Mouse (Mus musculus): ENCODE results near the gene Pphln1. TPM values are rescaled to one million over a fixed set of nuclear protein-coding genes. Genes with fewer than 3 reads are reported as not detected.

Pphln1 gene
- total and polyA plus RNA-seq, 3 experiments: 11.4 to 96.4 (median 34.3) TPM

DNA sequence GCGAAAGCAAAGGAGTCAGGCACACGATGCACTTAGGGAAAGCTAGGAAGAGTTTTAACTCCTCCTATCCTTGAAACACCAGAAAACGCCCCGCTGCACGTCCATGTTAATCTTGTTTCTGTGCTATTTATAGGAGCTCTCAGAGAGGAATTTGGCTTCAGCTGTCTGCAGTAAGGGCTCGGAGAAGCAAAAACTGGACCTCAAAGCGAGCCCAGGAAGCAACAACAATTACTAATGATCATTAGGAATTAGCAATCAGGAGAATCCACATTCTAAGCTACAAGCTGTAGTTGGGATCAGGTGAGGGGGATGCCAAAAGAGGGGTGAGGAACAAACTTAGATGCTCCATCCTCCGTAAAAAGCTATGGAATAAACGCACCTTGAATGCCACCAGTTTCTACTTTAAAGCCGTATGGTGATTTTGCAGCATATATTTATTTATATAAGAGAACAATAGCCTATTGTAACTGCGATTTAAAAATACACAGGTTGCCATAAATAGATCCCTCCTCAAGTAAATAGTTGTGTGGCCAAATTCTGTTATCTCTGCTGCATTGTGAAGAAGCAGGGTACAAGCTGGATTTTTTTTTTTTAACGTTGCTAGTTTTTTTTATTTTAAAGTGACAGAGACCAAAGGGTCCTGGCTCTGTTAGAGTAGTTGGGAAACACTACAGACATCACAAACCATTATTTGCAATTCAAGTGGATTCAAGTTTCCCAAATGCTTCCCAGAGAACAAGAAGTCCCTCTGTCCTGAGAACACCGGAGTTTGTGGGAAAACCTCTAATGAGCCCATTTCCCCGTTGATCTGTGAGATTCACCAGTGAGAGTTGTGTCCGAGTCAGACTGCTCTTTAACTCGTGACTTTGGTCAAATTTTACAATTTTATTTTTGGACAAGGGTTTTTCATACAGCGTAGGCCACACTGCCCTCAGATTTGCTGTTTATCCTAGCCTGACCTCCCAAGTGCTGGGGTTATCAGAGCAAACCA is 122.0 kb downstream of the Pphln1 start:
- Histone ChIP-seq H3K27me3 (ENCODE audit: insufficient read depth, low read length) (no peaks in the 10 kb centered on the region), H3K4me1 (ENCODE audit: insufficient read depth, low read depth, low read length) (no peaks in the 10 kb centered on the region), H3K9me3 (replicated peaks) (peaks cover 22% of the 10 kb centered on the region), H3K4me3 (ENCODE audit: low read depth, low read length) (no peak overlapping the region), H3K36me3 (replicated peaks) (no peaks in the 10 kb centered on the region)
- TF ChIP-seq CTCF (IDR thresholded peaks at IDR 0.05; ENCODE audit: low read depth, low read length): no peak
- no peak for TF ChIP-seq GATA2 (IDR thresholded peaks at IDR 0.05; ENCODE audit: borderline replicate concordance, low read depth, low read length)
- TF ChIP-seq POLR2AphosphoS5 (IDR thresholded peaks at IDR 0.05; ENCODE audit: insufficient replicate concordance, low read depth, low read length): no peak
- no peak for TF ChIP-seq GATA1 (IDR thresholded peaks at IDR 0.05; ENCODE audit: borderline replicate concordance, low read length)
- TF ChIP-seq TAL1 (conservative IDR thresholded peaks at IDR 0.05; ENCODE audit: low read depth, low read length): no peak
- ATAC-seq (ENCODE audit: extremely low read depth, insufficient number of reproducible peaks, low FRiP score, poor library complexity, severe bottlenecking) (no peak), DNase-seq (ENCODE audit: low spot score) (no peak)

DNA sequence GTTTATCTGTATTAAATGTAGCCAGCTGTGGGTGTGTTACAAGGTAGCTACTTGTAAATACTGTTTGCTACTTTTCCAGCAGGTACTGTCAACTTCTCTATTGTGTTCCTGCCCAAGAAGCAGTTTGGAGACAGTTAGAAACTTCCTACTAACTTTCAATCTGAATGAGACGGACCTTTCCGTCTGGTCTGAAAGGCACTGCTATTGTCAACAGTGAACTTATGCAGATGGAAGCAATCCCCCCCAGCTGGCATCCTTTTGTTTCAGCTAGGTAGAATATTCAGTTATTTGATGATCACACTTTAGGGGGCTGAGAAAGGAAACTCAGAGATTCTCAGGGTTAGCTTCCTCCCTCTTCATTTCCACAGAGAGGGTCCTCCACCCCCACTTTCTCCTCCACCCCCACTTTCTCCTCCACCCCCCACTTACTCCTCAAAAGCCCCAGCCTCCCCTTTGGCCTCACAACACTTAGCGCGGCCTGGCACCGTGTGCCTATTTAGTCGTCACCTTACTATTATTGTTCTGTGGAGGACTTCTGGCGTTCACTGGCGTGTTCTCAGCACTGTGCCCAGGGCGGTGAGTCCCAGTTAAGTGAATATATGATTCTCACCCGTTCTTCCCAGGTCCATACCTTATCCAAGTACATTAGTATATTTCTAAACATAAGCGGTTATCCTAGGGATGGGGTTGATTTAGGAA is 123.1 kb downstream of the Pphln1 start:
- TF ChIP-seq GATA1 (IDR thresholded peaks at IDR 0.05; ENCODE audit: borderline replicate concordance, low read length) (no peak), GATA2 (IDR thresholded peaks at IDR 0.05; ENCODE audit: borderline replicate concordance, low read depth, low read length) (no peak), TAL1 (conservative IDR thresholded peaks at IDR 0.05; ENCODE audit: low read depth, low read length) (no peak), CTCF (IDR thresholded peaks at IDR 0.05; ENCODE audit: low read depth, low read length) (no peak), POLR2AphosphoS5 (IDR thresholded peaks at IDR 0.05; ENCODE audit: insufficient replicate concordance, low read depth, low read length) (no peak)
- ATAC-seq (ENCODE audit: extremely low read depth, insufficient number of reproducible peaks, low FRiP score, poor library complexity, severe bottlenecking) (no peak), DNase-seq (ENCODE audit: low spot score) (no peak)
- H3K36me3 ChIP-seq (replicated peaks): no peaks in the 10 kb centered on the region
- no peaks in the 10 kb centered on the region for H3K4me1 ChIP-seq (ENCODE audit: insufficient read depth, low read depth, low read length)
- no peaks in the 10 kb centered on the region for H3K27me3 ChIP-seq (ENCODE audit: insufficient read depth, low read length)
- H3K9me3 ChIP-seq (replicated peaks): peaks cover 25% of the 10 kb centered on the region
- no peak overlapping the region for H3K4me3 ChIP-seq (ENCODE audit: low read depth, low read length)

DNA sequence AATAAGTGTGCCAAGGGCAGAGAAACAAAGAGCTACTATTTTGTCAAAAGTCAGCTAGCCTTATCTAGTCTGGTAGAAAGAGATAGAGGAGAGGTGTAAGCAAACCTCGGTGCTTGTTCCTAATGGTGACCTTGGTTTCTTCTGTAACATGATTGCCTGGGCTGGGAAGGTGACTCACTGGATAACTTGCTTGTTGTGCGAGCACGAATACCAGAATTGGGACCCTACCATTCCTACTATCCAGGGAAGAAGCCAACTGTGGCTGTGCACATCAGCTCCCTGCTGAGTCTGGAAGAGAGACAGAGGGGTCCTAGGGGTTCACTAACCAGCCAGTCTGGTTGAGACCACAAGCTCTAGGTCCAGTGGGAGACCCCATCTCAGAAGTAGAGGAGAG is 123.6 kb downstream of the Pphln1 start:
- Histone ChIP-seq H3K36me3 (replicated peaks) (no peaks in the 10 kb centered on the region), H3K9me3 (replicated peaks) (peaks cover 25% of the 10 kb centered on the region), H3K27me3 (ENCODE audit: insufficient read depth, low read length) (no peaks in the 10 kb centered on the region), H3K4me3 (ENCODE audit: low read depth, low read length) (no peak overlapping the region), H3K4me1 (ENCODE audit: insufficient read depth, low read depth, low read length) (no peaks in the 10 kb centered on the region)
- DNase-seq (ENCODE audit: low spot score): no peak
- ATAC-seq (ENCODE audit: extremely low read depth, insufficient number of reproducible peaks, low FRiP score, poor library complexity, severe bottlenecking): no peak
- TF ChIP-seq TAL1 (conservative IDR thresholded peaks at IDR 0.05; ENCODE audit: low read depth, low read length) (no peak), GATA1 (IDR thresholded peaks at IDR 0.05; ENCODE audit: borderline replicate concordance, low read length) (no peak), POLR2AphosphoS5 (IDR thresholded peaks at IDR 0.05; ENCODE audit: insufficient replicate concordance, low read depth, low read length) (no peak), CTCF (IDR thresholded peaks at IDR 0.05; ENCODE audit: low read depth, low read length) (no peak)

DNA sequence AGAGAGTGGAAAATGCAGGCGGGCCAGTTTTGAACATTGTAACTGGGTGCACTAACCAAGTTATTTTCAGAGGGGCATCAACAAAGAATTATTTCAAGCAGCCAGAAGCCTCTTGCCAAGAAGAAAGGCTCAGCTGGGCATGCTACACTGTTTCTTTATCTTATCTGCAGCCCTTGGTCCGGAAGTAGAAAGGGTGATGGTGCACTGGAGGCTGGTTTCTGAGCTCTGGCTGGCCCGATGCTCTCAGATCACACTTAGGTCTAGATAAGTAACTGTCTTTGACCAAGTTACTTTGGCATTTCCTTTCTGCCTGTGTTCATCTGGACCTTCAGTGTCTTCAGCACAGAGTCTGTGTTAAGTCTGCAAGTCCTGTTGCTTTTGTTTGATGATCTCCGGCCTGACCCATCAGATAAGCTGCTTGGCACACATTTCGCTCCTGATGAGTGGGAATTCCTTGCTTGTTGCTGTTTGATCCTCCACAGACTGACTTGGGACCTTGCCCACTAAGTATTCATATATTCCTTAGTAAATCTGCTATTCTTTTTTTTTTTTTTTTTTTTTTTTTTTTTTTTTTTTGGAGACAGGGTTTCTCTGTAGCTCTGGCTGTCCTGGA is 127.3 kb downstream of the Pphln1 start:
- ATAC-seq (ENCODE audit: extremely low read depth, insufficient number of reproducible peaks, low FRiP score, poor library complexity, severe bottlenecking): no peak
- no peak overlapping the region for H3K4me3 ChIP-seq (ENCODE audit: low read depth, low read length)
- no peaks in the 10 kb centered on the region for H3K36me3 ChIP-seq (replicated peaks)
- no peak for TF ChIP-seq POLR2AphosphoS5 (IDR thresholded peaks at IDR 0.05; ENCODE audit: insufficient replicate concordance, low read depth, low read length)
- TF ChIP-seq CTCF (IDR thresholded peaks at IDR 0.05; ENCODE audit: low read depth, low read length): no peak
- no peak for TF ChIP-seq GATA1 (IDR thresholded peaks at IDR 0.05; ENCODE audit: borderline replicate concordance, low read length)
- TF ChIP-seq TAL1 (conservative IDR thresholded peaks at IDR 0.05; ENCODE audit: low read depth, low read length): no peak
- TF ChIP-seq GATA2 (IDR thresholded peaks at IDR 0.05; ENCODE audit: borderline replicate concordance, low read depth, low read length): no peak
- no peaks in the 10 kb centered on the region for H3K27me3 ChIP-seq (ENCODE audit: insufficient read depth, low read length)
- no peak for DNase-seq (ENCODE audit: low spot score)
- peaks cover 18% of the 10 kb centered on the region for H3K9me3 ChIP-seq (replicated peaks)
- no peaks in the 10 kb centered on the region for H3K4me1 ChIP-seq (ENCODE audit: insufficient read depth, low read depth, low read length)

DNA sequence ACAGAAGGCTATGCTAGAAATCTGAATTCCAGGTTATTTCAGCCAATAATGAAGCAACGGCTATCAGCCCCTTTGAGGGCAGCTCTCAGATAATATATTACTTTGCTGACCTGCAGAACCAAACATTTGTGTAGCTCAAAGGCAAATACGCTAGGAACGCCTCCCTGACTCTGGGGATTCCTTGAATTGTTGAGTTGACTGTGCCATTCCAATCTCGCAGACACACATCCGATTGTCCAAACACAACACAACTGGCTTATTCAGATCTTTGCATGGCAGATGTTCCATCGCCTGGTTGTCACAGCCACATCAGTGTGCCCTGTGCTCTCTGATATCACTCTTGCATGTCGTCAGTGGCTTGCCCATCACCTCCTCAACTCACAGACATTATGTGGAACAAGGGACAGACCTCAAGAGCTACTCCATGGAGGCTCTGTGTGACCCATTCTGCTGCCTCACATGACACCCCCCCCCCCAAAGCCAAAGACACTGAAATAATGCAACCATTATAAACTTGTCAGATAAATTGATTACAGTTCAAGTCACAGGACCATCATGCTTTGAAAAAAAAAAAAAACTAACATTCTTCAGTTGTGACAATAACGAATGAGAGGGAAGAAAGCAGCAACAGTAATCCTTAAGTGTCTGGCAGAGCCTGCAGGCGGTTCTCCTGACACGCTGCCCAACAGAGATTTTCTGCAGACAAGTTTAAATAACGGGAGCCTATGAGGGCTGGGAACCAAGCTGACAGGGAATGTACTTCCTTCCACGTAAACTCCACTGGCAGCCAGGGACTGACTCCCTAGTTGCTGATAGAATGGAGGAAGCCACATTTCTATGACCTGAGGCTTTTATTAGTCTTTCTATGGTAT is 131.9 kb downstream of the Pphln1 start:
- H3K4me3 ChIP-seq (ENCODE audit: low read depth, low read length): no peak overlapping the region
- no peaks in the 10 kb centered on the region for H3K27me3 ChIP-seq (ENCODE audit: insufficient read depth, low read length)
- no peaks in the 10 kb centered on the region for H3K4me1 ChIP-seq (ENCODE audit: insufficient read depth, low read depth, low read length)
- no peak for ATAC-seq (ENCODE audit: extremely low read depth, insufficient number of reproducible peaks, low FRiP score, poor library complexity, severe bottlenecking)
- H3K36me3 ChIP-seq (replicated peaks): no peaks in the 10 kb centered on the region
- TF ChIP-seq GATA2 (IDR thresholded peaks at IDR 0.05; ENCODE audit: borderline replicate concordance, low read depth, low read length) (no peak), TAL1 (conservative IDR thresholded peaks at IDR 0.05; ENCODE audit: low read depth, low read length) (no peak), CTCF (IDR thresholded peaks at IDR 0.05; ENCODE audit: low read depth, low read length) (no peak), POLR2AphosphoS5 (IDR thresholded peaks at IDR 0.05; ENCODE audit: insufficient replicate concordance, low read depth, low read length) (no peak), GATA1 (IDR thresholded peaks at IDR 0.05; ENCODE audit: borderline replicate concordance, low read length) (no peak)
- H3K9me3 ChIP-seq (replicated peaks): peaks cover 24% of the 10 kb centered on the region
- DNase-seq (ENCODE audit: low spot score): no peak

All from G1E (cell line).